Mouse (Mus musculus) hindbrain, postnatal 0 days (tissue): ENCODE data around the gene Tubal3. TPM values are rescaled to one million over a fixed set of nuclear protein-coding genes. Genes with fewer than 3 reads are reported as not detected.

Experiments used
- ATAC-seq: fragments of 200-750 bp; cut with Nextera tagmentation; 2 replicates; pipeline ENCODE4 v1.8.0; 2017; ENCODE audit warnings: mild to moderate bottlenecking, moderate TSS enrichment, moderate library complexity
- DNase-seq: peaks from one replicate; pipeline ENCODE4 v3.0.0-alpha.2; 2015; ENCODE audit warnings: low spot score
- H3K27ac ChIP-seq: fragments of 300-500 bp; sonication (generic); 2 replicates; pipeline ENCODE4 v1.5.1; 2014; ENCODE audit warnings: mild to moderate bottlenecking
- H3K27me3 ChIP-seq: fragments of 300-500 bp; sonication (generic); 2 replicates; pipeline ENCODE4 v1.6.1; 2014; ENCODE audit warnings: low read length, mixed read lengths; ENCODE audit not compliant: insufficient read depth
- H3K36me3 ChIP-seq: fragments of 300-500 bp; sonication (generic); 2 replicates; pipeline ENCODE4 v1.6.1; 2014; ENCODE audit warnings: low read length, mixed read lengths; ENCODE audit not compliant: insufficient read depth
- H3K4me1 ChIP-seq: fragments of 300-500 bp; sonication (generic); 2 replicates; pipeline ENCODE4 v1.6.1; 2014; ENCODE audit warnings: antibody characterized with exemption, low read length, mixed read lengths; ENCODE audit not compliant: insufficient read depth
- H3K4me2 ChIP-seq: fragments of 300-500 bp; sonication (generic); 2 replicates; pipeline ENCODE4 v1.6.1; 2014; ENCODE audit warnings: low read depth, mild to moderate bottlenecking, low read length, moderate library complexity, mixed read lengths
- H3K4me3 ChIP-seq: fragments of 300-500 bp; sonication (generic); 2 replicates; pipeline ENCODE4 v1.5.1; 2014; ENCODE audit warnings: low read length
- H3K9ac ChIP-seq: fragments of 300-500 bp; sonication (generic); replicated peaks from 2 replicates; pipeline ENCODE4 v1.6.1; 2014; ENCODE audit warnings: mild to moderate bottlenecking, low read length, moderate library complexity, mixed read lengths
- H3K9me3 ChIP-seq: fragments of 300-500 bp; sonication (generic); 2 replicates; pipeline ENCODE4 v1.6.1; 2016; ENCODE audit warnings: low read length, mixed read lengths
- CTCF ChIP-seq: IDR thresholded peaks from 2 replicates; pipeline ENCODE4 v1.5.1; 2016; ENCODE audit warnings: antibody characterized with exemption, control low read depth, low read depth
- WGBS: fragments of 180-500 bp; shearing (Covaris S2); extraction: QIAGEN DNeasy Blood & Tissue Kit; methylation state at CpG from one replicate; pipeline ENCODE4 v1.1.7; 2014; 5-methylcytosine and 5-hydroxymethylcytosine counted together
- polyA plus RNA-seq: library from polyadenylated mRNA; unstranded; fragments of >200 nt; fragmentation: Nextera tagmentation; extraction: Ambion mirVana; gene quantifications from 2 replicates; pipeline ENCODE4 v1.2.1, GENCODE M21; 2015
- total RNA-seq: library from RNA; depleted of rRNA; stranded (reverse); fragments of >200 nt; gene quantifications from 2 replicates; pipeline ENCODE4 v1.2.3, GENCODE M21; 2014; rRNA removed

Gene Tubal3
- total RNA-seq, result not detected in 2 replicates
- polyA plus RNA-seq, result not detected in 2 replicates

DNA sequence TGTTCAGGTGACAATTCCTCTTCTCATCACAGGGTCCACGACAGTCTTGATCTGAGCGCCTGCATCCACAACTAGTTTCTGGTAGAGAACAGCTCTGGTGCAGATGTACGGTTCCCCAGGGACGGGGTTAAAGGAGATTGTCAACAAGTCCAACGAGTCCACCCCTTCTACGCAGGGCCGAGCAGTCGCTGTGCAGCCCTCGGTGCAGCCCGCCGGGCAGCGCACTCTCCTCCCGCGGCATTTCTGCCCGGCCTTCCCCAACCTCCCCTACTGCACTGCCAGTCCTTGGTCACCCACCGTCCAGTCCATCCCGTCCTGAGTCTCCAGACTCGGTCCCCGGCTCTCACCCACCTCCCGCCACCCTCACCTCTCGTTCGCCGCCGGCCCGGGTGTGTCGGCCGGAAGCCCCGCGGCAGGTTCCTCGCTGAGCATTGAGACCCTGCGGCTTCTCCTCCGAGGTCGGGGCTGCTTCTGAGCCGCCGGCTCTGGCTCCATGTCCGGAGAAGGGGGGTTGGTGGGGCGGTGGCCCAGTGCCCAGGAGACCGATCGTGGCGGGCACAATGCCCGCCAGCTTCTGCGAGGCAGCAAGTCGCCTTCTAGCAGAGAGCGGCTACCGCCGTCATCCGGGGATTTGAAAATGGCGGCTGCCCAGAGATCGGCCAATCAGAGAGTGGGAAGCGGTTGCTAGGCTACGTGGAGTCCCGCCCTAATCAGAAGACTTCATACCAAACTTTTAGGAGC lies at the start of gene Tubal3, which contains the start of gene Net1:
Gene Tubal3 (plus strand): TSS at position 704 of the 741 bp plus-strand sequence.
Gene Net1 (minus strand): TSS at position 650 of the 741 bp plus-strand sequence.
- no peaks in the 10 kb centered on the region for H3K27me3 ChIP-seq
- H3K9me3 ChIP-seq, result no peaks in the 10 kb centered on the region
- ATAC-seq, result peak; percentile 99
- H3K4me3 ChIP-seq, result peak within 1 kb of the TSS; percentile 90
- peak within 1 kb of the TSS; percentile 72 for H3K9ac ChIP-seq
- DNase-seq, result peak; percentile 96
- no peaks in the 10 kb centered on the region for H3K4me1 ChIP-seq
- H3K36me3 ChIP-seq, result no peaks in the 10 kb centered on the region
- under 1% methylated on average over 52 of the region's 52 CpGs for WGBS
- H3K4me2 ChIP-seq, result peak within 1 kb of the TSS; percentile 83
- peak; percentile 2; the same call in 1 of the 2 replicates for TF ChIP-seq CTCF
- peak within 1 kb of the TSS; percentile 72 for H3K27ac ChIP-seq

- Histone ChIP-seq H3K36me3 (no peaks in the 10 kb centered on the region), H3K9me3 (no peaks in the 10 kb centered on the region), H3K9ac (no peak overlapping the region), H3K4me3 (no peak overlapping the region), H3K4me2 (no peak overlapping the region), H3K27me3 (no peaks in the 10 kb centered on the region), H3K4me1 (no peaks in the 10 kb centered on the region), H3K27ac (no peak overlapping the region)
- DNase-seq (no peak), ATAC-seq (no peak)
- TF ChIP-seq CTCF, result no peak
Measured at GRCm38 (mm10) chr13:3869901-3870300, 48.2 kb upstream of the Tubal3 start.

GRCm38 (mm10) chr13:3872832-3873231 lies 45.2 kb upstream of the Tubal3 start:
- no peak overlapping the region for H3K9ac ChIP-seq
- no peak overlapping the region for H3K27ac ChIP-seq
- H3K4me3 ChIP-seq, result no peak overlapping the region
- no peaks in the 10 kb centered on the region for H3K36me3 ChIP-seq
- ATAC-seq (no peak), DNase-seq (no peak)
- H3K4me1 ChIP-seq, result no peaks in the 10 kb centered on the region
- TF ChIP-seq CTCF, result no peak
- H3K9me3 ChIP-seq, result no peaks in the 10 kb centered on the region
- WGBS, result 96% methylated on average over 4 of the region's 4 CpGs
- no peak overlapping the region for H3K4me2 ChIP-seq
- H3K27me3 ChIP-seq, result no peaks in the 10 kb centered on the region

- Histone ChIP-seq H3K4me2 (no peak overlapping the region), H3K9me3 (no peaks in the 10 kb centered on the region), H3K4me3 (no peak overlapping the region), H3K4me1 (no peaks in the 10 kb centered on the region), H3K36me3 (no peaks in the 10 kb centered on the region), H3K27ac (no peak overlapping the region), H3K27me3 (no peaks in the 10 kb centered on the region), H3K9ac (no peak overlapping the region)
- WGBS, result 62% methylated on average over 6 of the region's 6 CpGs
- TF ChIP-seq CTCF, result no peak
- DNase-seq, result peak; percentile 4
- 0 out of 2 replicates have a peak, but pooled peaks have one; percentile 28 for ATAC-seq
Measured at GRCm38 (mm10) chr13:3876448-3876847, 41.6 kb upstream of the Tubal3 start.

- H3K4me2 ChIP-seq, result no peak overlapping the region
- no peak overlapping the region for H3K27ac ChIP-seq
- no peaks in the 10 kb centered on the region for H3K27me3 ChIP-seq
- DNase-seq, result no peak
- H3K36me3 ChIP-seq, result no peaks in the 10 kb centered on the region
- no peaks in the 10 kb centered on the region for H3K4me1 ChIP-seq
- no peaks in the 10 kb centered on the region for H3K9me3 ChIP-seq
- TF ChIP-seq CTCF, result no peak
- 66% methylated on average over 6 of the region's 6 CpGs for WGBS
- no peak overlapping the region for H3K4me3 ChIP-seq
- peak; percentile 39; the same call in 1 of the 2 replicates for ATAC-seq
- H3K9ac ChIP-seq, result no peak overlapping the region
Measured at GRCm38 (mm10) chr13:3877185-3877584, 40.9 kb upstream of the Tubal3 start.

GRCm38 (mm10) chr13:3877679-3878220 lies 40.3 kb upstream of the Tubal3 start:
- DNase-seq (no peak), ATAC-seq (no peak)
- H3K4me1 ChIP-seq, result no peaks in the 10 kb centered on the region
- no peak for TF ChIP-seq CTCF
- WGBS, result 55% methylated on average over 4 of the region's 4 CpGs
- H3K36me3 ChIP-seq, result no peaks in the 10 kb centered on the region
- H3K9ac ChIP-seq, result no peak overlapping the region
- no peak overlapping the region for H3K4me3 ChIP-seq
- no peak overlapping the region for H3K27ac ChIP-seq
- no peak overlapping the region for H3K4me2 ChIP-seq
- H3K27me3 ChIP-seq, result no peaks in the 10 kb centered on the region
- H3K9me3 ChIP-seq, result no peaks in the 10 kb centered on the region

DNA sequence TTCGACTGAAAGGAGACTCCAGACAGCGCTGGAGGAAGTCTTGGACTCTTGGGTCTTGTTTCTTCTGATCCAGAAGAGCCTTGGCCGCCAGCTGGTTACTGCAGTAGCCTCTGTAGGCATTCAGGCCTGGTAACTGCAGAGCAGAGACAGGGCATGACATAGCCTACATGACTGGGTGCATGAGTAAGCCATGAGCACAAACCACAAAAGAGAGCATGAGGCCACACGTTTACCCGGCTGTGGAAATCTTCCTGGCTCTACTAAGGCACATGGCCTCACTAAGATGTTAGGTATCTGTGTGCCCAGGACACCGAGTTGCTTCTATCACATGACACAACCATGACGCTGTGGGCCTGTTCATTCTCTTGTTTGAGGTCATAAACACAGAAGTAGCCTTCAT lies 31.4 kb upstream of the Tubal3 start:
- Histone ChIP-seq H3K36me3 (peaks cover 15% of the 10 kb centered on the region; the same call in 1 of the 2 replicates), H3K4me3 (no peak overlapping the region), H3K4me2 (no peak overlapping the region), H3K9ac (no peak overlapping the region), H3K9me3 (no peaks in the 10 kb centered on the region), H3K27ac (no peak overlapping the region), H3K27me3 (no peaks in the 10 kb centered on the region), H3K4me1 (no peaks in the 10 kb centered on the region)
- ATAC-seq (no peak), DNase-seq (no peak)
- no peak for TF ChIP-seq CTCF
- WGBS, result 94% methylated on average over 7 of the region's 7 CpGs
